Mouse (Mus musculus) ES-Bruce4 (cell line): ENCODE results near the gene Bcl2l1.

Experiments used
- CTCF ChIP-seq: IDR thresholded peaks from one replicate; pipeline ENCODE4 v1.8.1; 2011; ENCODE audit warnings: low read depth, low read length
- POLR2A ChIP-seq: IDR thresholded peaks from one replicate; pipeline ENCODE4 v1.8.1; 2011; ENCODE audit warnings: low read length; ENCODE audit not compliant: insufficient read depth

- no peak for TF ChIP-seq POLR2A
- no peak for TF ChIP-seq CTCF
Measured at GRCm38 (mm10) chr2:152799954-152800761, 31.4 kb downstream of the Bcl2l1 start.
